Mouse (Mus musculus): ENCODE measurements at regions not wholly inside any gene's neighbourhood (a gene's known extent, or its start where the extent isn't known, plus 50 kb on each side); places are given as distances from the start of the nearest gene placed in this dataset.

DNA sequence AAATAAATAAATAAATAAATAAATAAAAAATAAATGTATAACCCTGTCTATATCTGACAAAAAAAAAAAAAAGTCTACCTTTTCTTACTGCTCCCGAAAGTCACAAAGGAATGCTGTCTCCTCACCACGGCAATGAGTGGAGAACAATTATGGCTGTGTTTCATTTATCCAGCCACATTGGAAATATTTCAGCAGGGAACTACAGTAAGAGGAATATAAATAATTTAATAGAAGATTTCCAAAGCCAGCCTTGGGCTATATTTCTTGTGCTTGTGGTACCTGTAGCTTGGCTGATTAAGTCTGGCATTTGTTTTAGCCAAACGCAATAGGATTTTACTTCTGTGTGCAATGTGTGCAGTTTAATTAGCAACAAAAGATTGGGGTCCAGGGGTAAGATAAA lies 98.8 kb upstream of the Tac1 start:
- TF ChIP-seq REST (IDR thresholded peaks at IDR 0.05; ENCODE audit: insufficient read depth, insufficient read length) = no peak
- no peak for TF ChIP-seq CEBPB (IDR thresholded peaks at IDR 0.05; ENCODE audit: insufficient read depth, poor library complexity, severe bottlenecking)
- no peak for TF ChIP-seq E2F4 (IDR thresholded peaks at IDR 0.05; ENCODE audit: insufficient read depth)
- TF ChIP-seq POLR2A (IDR thresholded peaks at IDR 0.05; ENCODE audit: insufficient read length, low read depth) = no peak
- no peak for TF ChIP-seq MAX (IDR thresholded peaks at IDR 0.05; ENCODE audit: low read depth)
- TF ChIP-seq POLR2AphosphoS2 (IDR thresholded peaks at IDR 0.05; ENCODE audit: insufficient read length, low read depth) = no peak
- no peak for TF ChIP-seq TCF12 (IDR thresholded peaks at IDR 0.05; ENCODE audit: insufficient read depth, poor library complexity, severe bottlenecking)
